Mouse (Mus musculus) forebrain, embryonic 12.5 days (tissue): ENCODE measurements around the gene Lsg1. TPM values are rescaled to one million over a fixed set of nuclear protein-coding genes. Genes with fewer than 3 reads are reported as not detected.

Experiments
- ATAC-seq: fragments of 200-750 bp; cut with Nextera tagmentation; 2 replicates; pipeline ENCODE4 v1.8.0; 2017; ENCODE audit warnings: moderate TSS enrichment; ENCODE audit not compliant: low FRiP score
- H3K27ac ChIP-seq: fragments of 300-500 bp; sonication (generic); 2 replicates; pipeline ENCODE4 v1.5.1; 2016; ENCODE audit warnings: mild to moderate bottlenecking
- H3K27me3 ChIP-seq: fragments of 300-500 bp; sonication (generic); 2 replicates; pipeline ENCODE4 v1.6.1; 2016; ENCODE audit warnings: mild to moderate bottlenecking
- H3K36me3 ChIP-seq: fragments of 300-500 bp; sonication (generic); replicated peaks from 2 replicates; pipeline ENCODE4 v1.6.1; 2016; ENCODE audit warnings: mild to moderate bottlenecking
- H3K4me1 ChIP-seq: fragments of 300-500 bp; sonication (generic); 2 replicates; pipeline ENCODE4 v1.6.1; 2016
- H3K4me2 ChIP-seq: fragments of 300-500 bp; sonication (generic); 2 replicates; pipeline ENCODE4 v1.6.1; 2016; ENCODE audit warnings: mild to moderate bottlenecking, moderate library complexity
- H3K4me3 ChIP-seq: fragments of 300-500 bp; sonication (generic); replicated peaks from 2 replicates; pipeline ENCODE4 v1.5.1; 2016; ENCODE audit warnings: mild to moderate bottlenecking
- H3K9ac ChIP-seq: fragments of 300-500 bp; sonication (generic); 2 replicates; pipeline ENCODE4 v1.6.1; 2016; ENCODE audit warnings: mild to moderate bottlenecking
- H3K9me3 ChIP-seq: fragments of 300-500 bp; sonication (generic); 2 replicates; pipeline ENCODE4 v1.6.1; 2016
- WGBS: fragments of 180-500 bp; shearing (Covaris S2); methylation state at CpG from one replicate; pipeline ENCODE4 v1.1.7; 2016; 5-methylcytosine and 5-hydroxymethylcytosine counted together
- polyA plus RNA-seq: library from polyadenylated mRNA; unstranded; fragments of >200 nt; fragmentation: Nextera tagmentation; extraction: Ambion mirVana; gene quantifications from 2 replicates; pipeline ENCODE4 v1.2.1, GENCODE M21; 2016

The Lsg1 gene
- polyA plus RNA-seq: 79.6 and 85.9 TPM in 2 replicates

GRCm38 (mm10) chr16:30587494-30588327, at the start of gene Lsg1:
Gene Lsg1 (minus strand): TSS chr16:30587592.
- no peaks in the 10 kb centered on the region for H3K9me3 ChIP-seq
- H3K27me3 ChIP-seq: peaks cover 5% of the 10 kb centered on the region; the same call in 1 of the 2 replicates
- 0 out of 2 replicates have a peak within 1 kb of the TSS, but pooled peaks have one; percentile 46 for H3K27ac ChIP-seq
- peaks cover 15% of the 10 kb centered on the region for H3K4me1 ChIP-seq
- H3K4me2 ChIP-seq: peak within 1 kb of the TSS; percentile 90
- peak within 1 kb of the TSS; percentile 82 for H3K4me3 ChIP-seq
- WGBS: 3% methylated on average over 35 of the region's 35 CpGs
- peak; percentile 96 for ATAC-seq
- peaks cover 29% of the 10 kb centered on the region for H3K36me3 ChIP-seq
- peak within 1 kb of the TSS; percentile 73 for H3K9ac ChIP-seq

GRCm38 (mm10) chr16:30633906-30634746, 46.7 kb upstream of the Lsg1 start:
- Histone ChIP-seq H3K27ac (no peak overlapping the region), H3K27me3 (0 out of 2 replicates have a peak, but pooled peaks cover 3% of the 10 kb centered on the region), H3K36me3 (no peaks in the 10 kb centered on the region), H3K4me1 (no peaks in the 10 kb centered on the region), H3K4me3 (no peak overlapping the region), H3K4me2 (no peak overlapping the region), H3K9ac (no peak overlapping the region), H3K9me3 (no peaks in the 10 kb centered on the region)
- ATAC-seq: no peak
- 73% methylated on average over 8 of the region's 8 CpGs for whole genome bisulfite sequencing

- WGBS: 96% methylated on average over 5 of the region's 5 CpGs
- Histone ChIP-seq H3K27ac (no peak overlapping the region), H3K36me3 (no peaks in the 10 kb centered on the region), H3K9ac (no peak overlapping the region), H3K4me2 (no peak overlapping the region), H3K4me1 (no peaks in the 10 kb centered on the region), H3K4me3 (no peak overlapping the region), H3K27me3 (no peaks in the 10 kb centered on the region), H3K9me3 (no peaks in the 10 kb centered on the region)
- ATAC-seq: no peak
Observed at GRCm38 (mm10) chr16:30629509-30629908, 42.1 kb upstream of the Lsg1 start.

GRCm38 (mm10) chr16:30628401-30628800, 41.0 kb upstream of the Lsg1 start:
- Histone ChIP-seq H3K4me2 (no peak overlapping the region), H3K4me1 (no peaks in the 10 kb centered on the region), H3K9me3 (no peaks in the 10 kb centered on the region), H3K4me3 (no peak overlapping the region), H3K27ac (no peak overlapping the region), H3K27me3 (no peaks in the 10 kb centered on the region), H3K36me3 (no peaks in the 10 kb centered on the region), H3K9ac (no peak overlapping the region)
- no peak for ATAC-seq
- WGBS: 36% methylated on average over 6 of the region's 6 CpGs

GRCm38 (mm10) chr16:30627586-30628337, 40.4 kb upstream of the Lsg1 start:
- H3K4me1 ChIP-seq: no peaks in the 10 kb centered on the region
- H3K9me3 ChIP-seq: no peaks in the 10 kb centered on the region
- H3K9ac ChIP-seq: no peak overlapping the region
- no peak overlapping the region for H3K27ac ChIP-seq
- no peak overlapping the region for H3K4me3 ChIP-seq
- 80% methylated on average over 11 of the region's 11 CpGs for WGBS
- no peak for ATAC-seq
- H3K27me3 ChIP-seq: no peaks in the 10 kb centered on the region
- H3K36me3 ChIP-seq: no peaks in the 10 kb centered on the region
- H3K4me2 ChIP-seq: no peak overlapping the region

- WGBS: 65% methylated on average over 2 of the region's 2 CpGs
- no peaks in the 10 kb centered on the region for H3K36me3 ChIP-seq
- no peaks in the 10 kb centered on the region for H3K9me3 ChIP-seq
- no peaks in the 10 kb centered on the region for H3K27me3 ChIP-seq
- no peaks in the 10 kb centered on the region for H3K4me1 ChIP-seq
- no peak overlapping the region for H3K9ac ChIP-seq
- H3K27ac ChIP-seq: no peak overlapping the region
- H3K4me3 ChIP-seq: no peak overlapping the region
- H3K4me2 ChIP-seq: no peak overlapping the region
- no peak for ATAC-seq
Observed at GRCm38 (mm10) chr16:30624640-30625039, 37.2 kb upstream of the Lsg1 start.

- H3K36me3 ChIP-seq: no peaks in the 10 kb centered on the region
- H3K27ac ChIP-seq: no peak overlapping the region
- H3K4me1 ChIP-seq: no peaks in the 10 kb centered on the region
- H3K4me3 ChIP-seq: no peak overlapping the region
- no peak overlapping the region for H3K9ac ChIP-seq
- ATAC-seq: no peak
- H3K27me3 ChIP-seq: no peaks in the 10 kb centered on the region
- H3K9me3 ChIP-seq: no peaks in the 10 kb centered on the region
- H3K4me2 ChIP-seq: no peak overlapping the region
- 85% methylated on average over 7 of the region's 7 CpGs for WGBS
Observed at GRCm38 (mm10) chr16:30623645-30624044, 36.3 kb upstream of the Lsg1 start.

GRCm38 (mm10) chr16:30616281-30616680, 28.9 kb upstream of the Lsg1 start:
- WGBS: 76% methylated on average over 3 of the region's 3 CpGs

GRCm38 (mm10) chr16:30614705-30615317, 27.4 kb upstream of the Lsg1 start:
- no peaks in the 10 kb centered on the region for H3K27me3 ChIP-seq
- no peak overlapping the region for H3K27ac ChIP-seq
- H3K36me3 ChIP-seq: no peaks in the 10 kb centered on the region
- ATAC-seq: no peak; the same call in 1 of the 2 replicates
- 16% methylated on average over 6 of the region's 6 CpGs for WGBS
- H3K4me2 ChIP-seq: no peak overlapping the region
- peaks cover 12% of the 10 kb centered on the region for H3K4me1 ChIP-seq
- H3K4me3 ChIP-seq: no peak overlapping the region
- H3K9me3 ChIP-seq: no peaks in the 10 kb centered on the region
- no peak overlapping the region for H3K9ac ChIP-seq

More at GRCm38 (mm10) chr16:30616281-30616680, 28.9 kb upstream of the Lsg1 start:
- Histone ChIP-seq H3K9me3 (no peaks in the 10 kb centered on the region), H3K4me3 (no peak overlapping the region), H3K27ac (no peak overlapping the region), H3K9ac (no peak overlapping the region), H3K4me1 (peaks cover 12% of the 10 kb centered on the region), H3K4me2 (no peak overlapping the region), H3K36me3 (no peaks in the 10 kb centered on the region), H3K27me3 (no peaks in the 10 kb centered on the region)
- ATAC-seq: no peak

- no peak overlapping the region for H3K9ac ChIP-seq
- no peak overlapping the region for H3K4me2 ChIP-seq
- 29% methylated on average over 5 of the region's 5 CpGs for WGBS
- no peak overlapping the region for H3K27ac ChIP-seq
- no peaks in the 10 kb centered on the region for H3K36me3 ChIP-seq
- H3K9me3 ChIP-seq: no peaks in the 10 kb centered on the region
- peaks cover 12% of the 10 kb centered on the region for H3K4me1 ChIP-seq
- no peak for ATAC-seq
- no peak overlapping the region for H3K4me3 ChIP-seq
- no peaks in the 10 kb centered on the region for H3K27me3 ChIP-seq
Observed at GRCm38 (mm10) chr16:30614122-30614521, 26.7 kb upstream of the Lsg1 start.

- no peaks in the 10 kb centered on the region for H3K36me3 ChIP-seq
- no peak overlapping the region for H3K9ac ChIP-seq
- no peak overlapping the region for H3K4me2 ChIP-seq
- peaks cover 12% of the 10 kb centered on the region for H3K4me1 ChIP-seq
- ATAC-seq: no peak
- no peak overlapping the region for H3K4me3 ChIP-seq
- H3K9me3 ChIP-seq: no peaks in the 10 kb centered on the region
- no peak overlapping the region for H3K27ac ChIP-seq
- WGBS: 80% methylated on average over 7 of the region's 7 CpGs
- H3K27me3 ChIP-seq: no peaks in the 10 kb centered on the region
Observed at GRCm38 (mm10) chr16:30613122-30613521, 25.7 kb upstream of the Lsg1 start.
